Mouse (Mus musculus) hindbrain, embryonic 15.5 days (tissue): Measurements from ENCODE around the gene Myl6. TPM values are rescaled to one million over a fixed set of nuclear protein-coding genes. Genes with fewer than 3 reads are reported as not detected.

Source experiments
- ATAC-seq: fragments of 200-750 bp; cut with Nextera tagmentation; 2 replicates; pipeline ENCODE4 v1.8.0; 2017; ENCODE audit warnings: low read depth, moderate number of reproducible peaks, moderate TSS enrichment; ENCODE audit not compliant: low FRiP score
- H3K27ac ChIP-seq: fragments of 300-500 bp; sonication (generic); replicated peaks from 2 replicates; pipeline ENCODE4 v1.5.1; 2015; ENCODE audit warnings: mild to moderate bottlenecking, inconsistent platforms
- H3K27me3 ChIP-seq: fragments of 300-500 bp; sonication (generic); 2 replicates; pipeline ENCODE4 v1.6.1; 2015; ENCODE audit warnings: control low read depth, inconsistent platforms
- H3K36me3 ChIP-seq: fragments of 300-500 bp; sonication (generic); 2 replicates; pipeline ENCODE4 v1.6.1; 2015; ENCODE audit warnings: control low read depth, inconsistent platforms
- H3K4me1 ChIP-seq: fragments of 300-500 bp; sonication (generic); replicated peaks from 2 replicates; pipeline ENCODE4 v1.6.1; 2015; ENCODE audit warnings: control low read depth, inconsistent platforms
- H3K4me2 ChIP-seq: fragments of 300-500 bp; sonication (generic); 2 replicates; pipeline ENCODE4 v1.6.1; 2015; ENCODE audit warnings: moderate library complexity, mild to moderate bottlenecking, inconsistent platforms
- H3K4me3 ChIP-seq: fragments of 300-500 bp; sonication (generic); 2 replicates; pipeline ENCODE4 v1.5.1; 2015; ENCODE audit warnings: mild to moderate bottlenecking, inconsistent platforms
- H3K9ac ChIP-seq: fragments of 300-500 bp; sonication (generic); 2 replicates; pipeline ENCODE4 v1.6.1; 2015; ENCODE audit warnings: inconsistent platforms
- H3K9me3 ChIP-seq: fragments of 300-500 bp; sonication (generic); 2 replicates; pipeline ENCODE4 v1.6.1; 2016; ENCODE audit warnings: control low read depth, inconsistent platforms
- WGBS: fragments of 180-500 bp; shearing (Covaris S2); methylation state at CpG from one replicate; pipeline ENCODE4 v1.1.7; 2015; 5-methylcytosine and 5-hydroxymethylcytosine counted together
- polyA plus RNA-seq: library from polyadenylated mRNA; unstranded; fragments of >200 nt; fragmentation: Nextera tagmentation; extraction: Ambion mirVana; gene quantifications from 2 replicates; pipeline ENCODE4 v1.2.1, GENCODE M21; 2015

Myl6 gene
- polyA plus RNA-seq, 1 experiment from 2014 or later: 944 TPM

DNA sequence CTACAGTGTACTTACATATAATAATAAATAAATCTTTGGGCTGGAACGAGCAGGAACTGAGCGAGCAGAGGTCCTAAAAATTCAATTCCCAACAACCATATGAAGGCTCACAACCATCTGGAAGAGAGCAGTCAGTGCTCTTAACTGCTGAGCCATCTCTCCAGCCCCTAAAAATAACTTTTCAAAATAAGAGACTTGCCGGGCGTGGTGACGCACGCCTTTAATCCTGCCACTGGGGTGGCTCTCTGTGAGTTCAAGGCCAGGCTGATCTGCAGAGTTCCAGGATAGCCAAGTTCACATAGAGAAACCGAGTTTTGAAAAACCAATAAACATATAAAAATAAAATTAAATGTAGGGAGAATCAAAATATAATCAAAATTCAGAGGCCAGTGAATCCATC lies 7.6 kb downstream of the Myl6 start:
- Histone ChIP-seq H3K4me3 (no peak overlapping the region), H3K27ac (no peak overlapping the region), H3K9ac (no peak overlapping the region), H3K9me3 (no peaks in the 10 kb centered on the region), H3K4me1 (peaks cover 19% of the 10 kb centered on the region), H3K27me3 (no peaks in the 10 kb centered on the region), H3K4me2 (no peak overlapping the region), H3K36me3 (peaks cover 92% of the 10 kb centered on the region)
- ATAC-seq: no peak
- WGBS: 91% methylated on average over 7 of the region's 7 CpGs

DNA sequence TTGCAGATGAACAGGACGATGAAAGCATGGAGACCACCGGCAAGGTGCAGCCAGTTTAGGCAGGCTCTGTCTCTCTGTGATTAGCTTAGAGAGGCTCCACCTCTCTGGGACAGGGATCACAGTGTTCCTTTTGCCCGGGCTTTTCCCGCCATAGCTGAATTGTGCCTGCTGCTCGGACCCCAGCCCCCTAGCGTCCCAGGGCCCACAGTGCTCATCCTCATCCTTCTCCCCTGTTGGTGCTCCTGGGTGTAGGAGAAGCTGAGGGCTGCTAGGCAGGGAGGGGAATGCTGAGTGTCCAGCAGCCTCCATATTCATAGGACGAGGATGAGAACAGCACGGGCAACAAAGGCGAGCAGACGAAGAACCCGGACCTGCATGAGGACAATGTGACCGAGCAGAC lies 19.6 kb downstream of the Myl6 start:
- Histone ChIP-seq H3K4me2 (no peak overlapping the region), H3K9ac (no peak overlapping the region), H3K4me3 (no peak overlapping the region), H3K4me1 (no peaks in the 10 kb centered on the region), H3K9me3 (no peaks in the 10 kb centered on the region), H3K36me3 (peaks cover 85% of the 10 kb centered on the region), H3K27me3 (no peaks in the 10 kb centered on the region), H3K27ac (no peak overlapping the region)
- no peak for ATAC-seq
- WGBS: 90% methylated on average over 12 of the region's 12 CpGs

DNA sequence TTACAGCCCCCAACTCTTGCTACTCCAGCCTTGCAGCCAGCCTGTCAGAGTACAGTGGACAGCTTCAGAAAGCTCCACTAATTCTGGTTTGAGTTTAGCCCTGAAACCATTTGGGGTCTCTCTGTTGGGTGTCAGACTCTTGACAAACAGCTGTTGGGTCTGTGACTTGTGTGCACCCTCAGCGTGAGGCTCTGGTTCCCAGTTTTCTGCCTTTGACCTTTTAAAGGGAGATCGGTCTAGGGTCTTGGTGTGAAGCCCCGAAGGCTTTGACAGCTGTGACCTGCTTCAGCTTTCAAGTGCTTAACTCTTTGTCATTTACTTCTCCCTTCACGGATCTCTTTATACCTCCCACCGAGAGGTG lies 33.7 kb downstream of the Myl6 start:
- peak overlapping the region; percentile 76 for H3K4me3 ChIP-seq
- H3K36me3 ChIP-seq: peaks cover 34% of the 10 kb centered on the region
- peak overlapping the region; percentile 98 for H3K9ac ChIP-seq
- peaks cover 19% of the 10 kb centered on the region for H3K4me1 ChIP-seq
- H3K9me3 ChIP-seq: no peaks in the 10 kb centered on the region
- no peak for ATAC-seq
- H3K27me3 ChIP-seq: no peaks in the 10 kb centered on the region
- peak overlapping the region; percentile 89 for H3K4me2 ChIP-seq
- H3K27ac ChIP-seq: peak overlapping the region; percentile 98
- WGBS: 4% methylated on average over 5 of the region's 5 CpGs

DNA sequence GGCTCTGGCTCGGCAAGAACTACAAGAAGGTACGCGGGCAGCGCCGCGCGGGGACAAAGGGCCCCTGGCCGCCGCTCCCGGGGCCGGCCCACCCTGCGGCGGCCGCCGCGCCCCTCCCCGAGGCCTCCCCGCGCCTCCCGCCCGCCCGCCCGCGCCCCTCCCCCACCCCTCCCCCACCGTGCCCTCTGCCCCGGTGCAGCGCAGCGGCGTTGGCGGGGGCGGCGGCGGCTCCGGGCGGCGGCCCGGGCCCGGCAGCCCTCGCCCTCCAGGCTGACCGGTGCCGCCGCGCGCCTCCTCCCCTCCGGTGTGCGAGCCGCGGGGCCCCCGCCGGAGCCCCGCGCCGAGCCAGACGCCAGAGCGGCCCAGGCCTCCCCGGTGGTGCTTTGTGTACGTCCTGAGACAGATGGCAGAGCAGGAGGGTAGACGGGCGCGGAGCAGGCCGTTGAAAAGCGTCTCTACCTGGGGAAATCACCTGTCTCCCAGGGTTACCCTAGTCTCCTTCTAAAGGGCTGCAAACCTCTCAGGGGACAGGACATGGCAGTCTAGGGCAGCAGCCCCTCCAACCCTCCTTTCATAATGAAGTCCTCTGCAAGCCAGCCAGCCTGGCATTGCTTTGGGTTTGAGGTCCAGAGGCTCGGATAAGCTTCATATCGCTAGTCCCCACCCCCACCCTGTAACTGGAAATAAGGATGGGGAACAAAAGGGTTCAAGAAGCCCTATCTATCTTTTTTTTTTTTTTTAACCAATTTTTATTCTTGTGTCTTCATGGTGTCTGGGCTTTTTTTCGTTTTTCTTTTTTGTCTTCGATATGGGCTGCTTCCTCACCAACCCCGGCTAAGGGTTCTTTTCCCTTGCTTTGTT lies 34.3 kb downstream of the Myl6 start:
- Histone ChIP-seq H3K4me3 (peak overlapping the region; percentile 76), H3K36me3 (peaks cover 29% of the 10 kb centered on the region), H3K9me3 (no peaks in the 10 kb centered on the region), H3K4me2 (peak overlapping the region; percentile 89), H3K27me3 (no peaks in the 10 kb centered on the region), H3K27ac (peak overlapping the region; percentile 98), H3K4me1 (peaks cover 19% of the 10 kb centered on the region), H3K9ac (peak overlapping the region; percentile 98)
- ATAC-seq: peak; percentile 61
- under 1% methylated on average over 15 of the region's 67 CpGs for WGBS

DNA sequence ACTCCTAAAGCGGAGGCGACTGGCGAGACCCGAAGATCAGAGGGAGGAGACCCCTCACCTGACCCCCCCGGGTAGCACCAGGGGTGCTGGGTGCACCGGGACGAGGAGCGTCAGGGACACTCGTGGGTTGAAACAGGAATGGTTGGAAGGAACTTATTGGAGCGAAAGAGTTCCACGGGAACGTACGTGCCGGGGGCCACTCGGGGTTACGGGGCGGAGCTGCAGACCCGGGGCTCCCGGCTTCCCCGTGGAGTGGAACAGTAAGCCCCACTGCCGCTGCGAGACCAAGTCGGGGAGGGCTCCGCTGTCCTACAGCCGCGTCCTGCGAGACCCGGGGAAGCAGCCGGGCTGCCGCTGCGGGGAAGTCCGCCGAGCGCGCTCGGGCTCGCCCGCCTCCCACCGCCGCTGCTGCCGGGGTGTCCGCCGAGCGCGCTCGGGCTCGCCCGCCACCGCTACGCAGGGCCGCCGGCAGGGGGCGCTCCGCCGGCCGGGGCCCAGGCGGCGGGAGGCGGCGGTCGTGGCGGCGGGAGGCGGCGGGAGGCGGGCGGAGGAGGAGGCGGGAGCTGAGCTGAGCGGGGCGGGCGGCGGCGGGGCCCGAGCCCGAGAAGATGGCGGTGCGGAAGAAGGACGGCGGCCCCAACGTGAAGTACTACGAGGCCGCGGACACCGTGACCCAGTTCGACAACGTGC lies 35.1 kb downstream of the Myl6 start, which contains the start of gene Smarcc2:
TSS of gene Smarcc2 (plus strand) at position 530 of the 690 bp plus-strand sequence.
- peak; percentile 80 for ATAC-seq
- H3K27me3 ChIP-seq: no peaks in the 10 kb centered on the region
- H3K4me3 ChIP-seq: peak within 1 kb of the TSS; percentile 76
- H3K9ac ChIP-seq: peak within 1 kb of the TSS; percentile 98
- no peaks in the 10 kb centered on the region for H3K9me3 ChIP-seq
- peak within 1 kb of the TSS; percentile 89 for H3K4me2 ChIP-seq
- WGBS: under 1% methylated on average over 68 of the region's 86 CpGs
- H3K4me1 ChIP-seq: peaks cover 19% of the 10 kb centered on the region
- H3K36me3 ChIP-seq: peaks cover 22% of the 10 kb centered on the region
- H3K27ac ChIP-seq: peak within 1 kb of the TSS; percentile 98

DNA sequence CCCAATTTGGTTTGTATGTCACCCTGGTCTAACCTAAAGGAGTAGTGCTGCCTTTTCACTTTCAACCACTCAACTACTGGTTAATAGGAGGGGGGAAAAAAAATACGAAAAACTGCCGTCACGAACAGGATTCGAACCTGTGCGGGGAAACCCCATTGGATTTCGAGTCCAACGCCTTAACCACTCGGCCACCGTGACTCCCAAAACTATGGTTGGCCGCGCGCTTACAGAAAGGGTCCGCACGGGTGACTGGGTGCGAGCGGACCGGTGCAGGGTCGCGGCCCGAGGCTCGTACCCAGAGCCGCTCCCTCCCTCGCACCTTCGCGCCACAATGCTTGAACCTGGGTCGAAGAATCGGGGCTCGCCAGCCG lies 35.6 kb downstream of the Myl6 start:
- Histone ChIP-seq H3K9ac (peak overlapping the region; percentile 98), H3K4me3 (peak overlapping the region; percentile 76), H3K27ac (peak overlapping the region; percentile 98), H3K27me3 (no peaks in the 10 kb centered on the region), H3K4me1 (peaks cover 19% of the 10 kb centered on the region), H3K9me3 (no peaks in the 10 kb centered on the region), H3K36me3 (peaks cover 16% of the 10 kb centered on the region), H3K4me2 (peak overlapping the region; percentile 89)
- 0% methylated on average over 29 of the region's 29 CpGs for WGBS
- peak; percentile 69 for ATAC-seq

DNA sequence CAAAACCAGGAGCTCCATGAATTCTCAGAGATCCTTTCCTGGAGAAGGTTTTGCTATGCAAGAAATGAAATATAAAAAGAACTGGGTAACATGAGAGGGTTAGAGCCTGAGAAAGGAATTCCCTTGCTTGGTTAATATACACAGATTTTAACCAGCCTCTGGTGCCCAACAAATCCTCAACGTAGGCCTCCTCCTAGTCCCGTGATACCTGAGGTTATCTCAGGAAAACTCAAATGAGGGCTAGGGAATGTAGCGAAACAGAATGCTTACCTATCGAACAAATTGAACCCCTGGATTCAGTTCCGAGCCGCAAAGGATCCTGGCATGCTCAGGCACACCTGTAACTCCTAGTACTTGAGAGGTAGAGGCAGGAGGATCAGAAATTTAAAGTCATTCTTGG lies 36.3 kb downstream of the Myl6 start:
- peak overlapping the region; percentile 98 for H3K27ac ChIP-seq
- H3K4me3 ChIP-seq: peak overlapping the region; percentile 76; the same call in 1 of the 2 replicates
- H3K4me2 ChIP-seq: peak overlapping the region; percentile 89

DNA sequence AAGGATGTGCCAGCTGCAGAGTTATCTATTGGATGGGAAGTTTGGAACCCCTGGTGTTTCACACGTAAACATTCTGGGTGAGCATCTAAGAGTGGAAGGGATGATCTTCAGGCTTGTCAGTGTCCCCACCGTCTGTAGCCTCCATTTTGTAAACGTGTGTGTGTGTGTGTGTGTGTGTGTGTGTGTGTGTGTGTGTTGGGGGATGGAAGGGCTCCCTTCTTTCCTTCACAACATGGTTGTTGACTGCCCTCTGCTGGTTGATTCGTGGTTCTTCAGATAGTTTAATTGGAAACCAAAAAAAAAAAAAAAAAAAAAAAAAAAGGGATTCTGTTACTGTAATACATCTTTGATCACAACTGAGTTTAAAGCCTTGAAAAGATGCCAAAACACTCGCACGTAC lies 38.7 kb downstream of the Myl6 start:
- no peak for ATAC-seq
- Histone ChIP-seq H3K9me3 (no peaks in the 10 kb centered on the region), H3K27me3 (no peaks in the 10 kb centered on the region), H3K36me3 (no peaks in the 10 kb centered on the region), H3K4me2 (peak overlapping the region; percentile 40), H3K4me3 (peak overlapping the region; percentile 13; the same call in 1 of the 2 replicates), H3K9ac (no peak overlapping the region), H3K27ac (0 out of 2 replicates have a peak overlapping the region, but pooled peaks have one; percentile 44), H3K4me1 (peaks cover 7% of the 10 kb centered on the region)
- 2% methylated on average over 6 of the region's 6 CpGs for WGBS

More for the DNA sequence above, 36.3 kb downstream of the Myl6 start:
- no peaks in the 10 kb centered on the region for H3K27me3 ChIP-seq
- WGBS: 86% methylated on average over 6 of the region's 6 CpGs
- H3K4me1 ChIP-seq: peaks cover 19% of the 10 kb centered on the region
- no peaks in the 10 kb centered on the region for H3K9me3 ChIP-seq
- H3K36me3 ChIP-seq: peaks cover 10% of the 10 kb centered on the region
- no peak for ATAC-seq
- H3K9ac ChIP-seq: no peak overlapping the region

DNA sequence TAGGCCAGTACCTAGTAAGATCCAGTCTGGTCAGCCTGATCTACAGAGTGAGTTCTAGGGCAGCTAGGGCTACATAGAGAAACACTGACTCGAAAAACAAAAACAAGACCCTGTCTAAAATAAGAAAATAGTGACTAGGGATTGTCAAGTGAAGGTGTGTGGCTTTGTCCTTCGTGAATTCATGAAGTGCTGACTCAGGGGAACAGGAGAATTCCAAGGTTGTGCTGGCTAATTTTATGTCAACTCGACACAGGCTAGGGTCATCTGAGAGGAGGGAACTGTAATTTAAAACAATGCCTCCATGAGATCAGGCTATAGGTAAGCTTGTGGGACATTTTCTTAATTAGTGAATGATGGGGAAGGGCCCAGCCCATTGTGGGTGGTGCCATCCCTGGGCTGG lies 39.5 kb downstream of the Myl6 start:
- ATAC-seq: no peak
- 82% methylated on average over 3 of the region's 3 CpGs for WGBS
- no peak overlapping the region for H3K9ac ChIP-seq

DNA sequence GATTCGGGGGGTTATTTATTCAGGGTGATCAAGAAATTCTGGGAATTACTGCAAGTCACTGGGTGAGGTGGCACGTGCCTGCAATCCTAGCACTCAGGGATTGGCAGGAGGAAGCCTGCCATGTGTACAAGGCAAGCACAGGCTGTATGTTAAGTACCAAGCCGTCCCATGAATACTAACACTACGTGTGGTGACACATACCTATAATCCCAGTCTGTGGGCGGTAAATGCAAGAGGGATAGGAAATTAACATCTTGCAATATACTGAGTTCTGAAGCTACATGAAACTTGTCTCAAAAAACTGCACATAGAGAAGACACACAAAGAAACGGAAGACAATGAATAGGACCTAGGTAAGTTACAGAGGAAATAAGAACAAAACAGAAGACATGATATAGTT lies 42.9 kb downstream of the Myl6 start:
- Histone ChIP-seq H3K9me3 (no peaks in the 10 kb centered on the region), H3K4me3 (no peak overlapping the region), H3K9ac (no peak overlapping the region), H3K4me1 (no peaks in the 10 kb centered on the region), H3K4me2 (no peak overlapping the region), H3K27me3 (no peaks in the 10 kb centered on the region), H3K27ac (no peak overlapping the region), H3K36me3 (no peaks in the 10 kb centered on the region)
- 84% methylated on average over 6 of the region's 6 CpGs for WGBS
- no peak for ATAC-seq

More for the DNA sequence above, 39.5 kb downstream of the Myl6 start:
- no peak overlapping the region for H3K27ac ChIP-seq
- H3K9me3 ChIP-seq: no peaks in the 10 kb centered on the region
- H3K4me3 ChIP-seq: no peak overlapping the region
- no peak overlapping the region for H3K4me2 ChIP-seq
- no peaks in the 10 kb centered on the region for H3K27me3 ChIP-seq
- H3K36me3 ChIP-seq: no peaks in the 10 kb centered on the region
- H3K4me1 ChIP-seq: peaks cover 5% of the 10 kb centered on the region; the same call in 1 of the 2 replicates

DNA sequence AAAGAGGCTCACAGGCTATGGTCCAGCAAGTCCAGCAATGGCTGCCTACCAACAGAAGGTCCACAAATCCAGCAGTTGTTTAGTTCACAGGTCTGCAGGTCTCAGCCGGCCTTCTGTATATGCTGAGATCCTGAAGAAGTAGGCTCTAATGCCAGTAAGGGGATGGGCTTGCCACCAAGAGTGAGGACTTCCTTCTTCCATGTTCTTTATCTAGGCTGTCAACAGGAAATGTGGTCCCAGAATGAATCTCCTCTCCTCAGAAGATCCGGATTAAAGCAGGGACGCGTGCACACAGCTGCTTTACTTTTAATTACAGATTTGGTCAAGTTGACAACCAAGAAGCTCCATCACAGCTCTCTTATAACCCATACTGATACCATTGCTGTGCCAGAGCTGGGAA lies 48.5 kb downstream of the Myl6 start:
- no peak overlapping the region for H3K4me2 ChIP-seq
- H3K27me3 ChIP-seq: no peaks in the 10 kb centered on the region
- no peak for ATAC-seq
- WGBS: 91% methylated on average over 4 of the region's 4 CpGs
- H3K4me3 ChIP-seq: no peak overlapping the region
- H3K27ac ChIP-seq: no peak overlapping the region
- no peaks in the 10 kb centered on the region for H3K9me3 ChIP-seq
- H3K9ac ChIP-seq: no peak overlapping the region
- H3K36me3 ChIP-seq: peaks cover 7% of the 10 kb centered on the region; the same call in 1 of the 2 replicates
- H3K4me1 ChIP-seq: no peaks in the 10 kb centered on the region

DNA sequence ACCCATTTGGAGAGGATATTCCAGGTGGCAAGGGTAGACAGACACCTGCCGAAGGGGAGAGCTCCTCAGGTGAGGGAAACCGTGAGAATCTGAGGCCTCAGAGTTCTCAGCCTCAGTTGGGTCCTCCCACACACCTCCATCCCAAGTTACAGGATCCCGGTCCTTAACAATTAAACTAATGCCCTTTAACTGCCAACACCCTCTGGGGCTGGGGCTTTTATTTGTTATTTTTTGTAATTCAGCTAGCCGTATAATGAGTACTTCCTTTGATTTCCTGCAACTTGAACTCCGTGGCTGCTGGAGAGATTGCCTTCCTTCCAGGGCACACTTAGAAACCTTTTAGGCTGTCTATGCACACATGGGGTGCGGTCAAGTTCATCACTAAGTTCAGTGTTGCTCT lies 49.6 kb downstream of the Myl6 start:
- no peak overlapping the region for H3K9ac ChIP-seq
- WGBS: 77% methylated on average over 6 of the region's 6 CpGs

More for the DNA sequence above, 49.6 kb downstream of the Myl6 start:
- H3K36me3 ChIP-seq: peaks cover 15% of the 10 kb centered on the region
- no peak overlapping the region for H3K4me2 ChIP-seq
- ATAC-seq: no peak
- no peaks in the 10 kb centered on the region for H3K9me3 ChIP-seq
- no peaks in the 10 kb centered on the region for H3K4me1 ChIP-seq
- H3K27me3 ChIP-seq: no peaks in the 10 kb centered on the region
- H3K4me3 ChIP-seq: no peak overlapping the region
- no peak overlapping the region for H3K27ac ChIP-seq
